Mouse (Mus musculus) megakaryocyte, embryonic 14.5 days (primary cell): ENCODE results near the gene St5. TPM values are rescaled to one million over a fixed set of nuclear protein-coding genes. Genes with fewer than 3 reads are reported as not detected.

ENCODE experiments used
- H3K27me3 ChIP-seq: replicated peaks from 2 replicates; pipeline ENCODE3; 2012; ENCODE audit warnings: inconsistent platforms
- H3K36me3 ChIP-seq: replicated peaks from 2 replicates; pipeline ENCODE3; 2012; ENCODE audit warnings: low read length, inconsistent platforms, mixed read lengths
- H3K4me1 ChIP-seq: 2 replicates; pipeline ENCODE4 v1.6.1; 2012; ENCODE audit warnings: inconsistent platforms
- H3K4me3 ChIP-seq: replicated peaks from 2 replicates; pipeline ENCODE3; 2012; ENCODE audit warnings: moderate library complexity, mild to moderate bottlenecking, inconsistent platforms
- H3K9me3 ChIP-seq: 2 replicates; pipeline ENCODE4 v1.6.1; 2012; ENCODE audit warnings: inconsistent platforms
- FLI1 ChIP-seq: IDR thresholded peaks from 2 replicates; pipeline ENCODE4 v1.6.1; 2012; ENCODE audit warnings: low read length, inconsistent platforms, mixed read lengths
- GATA1 ChIP-seq: IDR thresholded peaks from 3 replicates; pipeline ENCODE4 v1.6.1; 2012; ENCODE audit warnings: mixed read lengths, low read length, inconsistent platforms, borderline replicate concordance
- polyA plus RNA-seq: library from polyadenylated mRNA; stranded (reverse); fragments of >175 nt; gene quantifications from 2 replicates; pipeline ENCODE4 v1.2.3, GENCODE M21; 2012; ENCODE audit warnings: low replicate concordance; ENCODE audit not compliant: insufficient read depth

Gene St5
- polyA plus RNA-seq, 1 experiment: 1.1 TPM

DNA sequence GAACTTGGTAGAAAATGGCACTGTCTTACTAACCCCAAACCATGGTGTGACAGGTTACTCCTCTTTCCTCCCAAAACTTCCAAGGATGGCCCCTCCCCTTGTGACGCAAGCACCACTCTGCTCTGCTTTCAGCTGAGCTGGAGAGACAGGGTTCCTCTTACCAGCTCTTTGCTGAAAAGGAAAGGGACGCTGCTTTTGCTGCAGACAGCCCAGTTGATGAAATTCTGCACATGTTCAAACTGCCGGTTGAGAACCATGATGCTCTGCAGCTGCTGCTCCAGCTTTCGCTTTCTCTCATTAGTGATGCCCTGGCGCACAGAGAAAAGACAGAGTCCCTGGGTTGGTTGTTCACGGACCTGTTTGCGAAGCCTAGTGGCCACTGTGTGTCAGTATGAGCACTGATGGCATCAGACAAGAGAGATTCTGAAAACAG is 222.6 kb downstream of the St5 start:
- H3K4me3 ChIP-seq: no peak overlapping the region
- TF ChIP-seq GATA1: no peak
- TF ChIP-seq FLI1: no peak

DNA sequence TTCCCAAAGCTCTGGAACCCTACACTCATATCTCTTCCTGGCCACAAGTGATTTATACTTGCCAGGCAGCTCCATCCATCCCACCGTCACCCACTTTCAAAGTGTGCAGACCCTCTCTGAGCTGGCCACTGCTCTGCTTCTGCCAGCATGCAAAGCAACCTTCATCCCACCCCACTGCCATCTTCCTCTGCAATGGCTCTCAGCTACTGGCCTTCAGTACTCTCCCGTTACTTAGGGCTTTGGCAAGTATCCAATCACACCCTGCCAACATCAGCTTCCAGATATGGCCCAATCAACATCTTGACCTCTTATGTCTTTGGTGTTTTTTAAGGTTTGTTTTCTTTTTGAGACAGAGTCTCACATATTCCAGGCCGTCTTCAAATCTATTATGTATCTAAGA is 225.5 kb downstream of the St5 start:
- Histone ChIP-seq H3K9me3 (no peaks in the 10 kb centered on the region), H3K4me1 (no peaks in the 10 kb centered on the region), H3K4me3 (no peak overlapping the region), H3K27me3 (peaks cover 13% of the 10 kb centered on the region), H3K36me3 (no peaks in the 10 kb centered on the region)
- no peak for TF ChIP-seq FLI1
- TF ChIP-seq GATA1: no peak

More for the DNA sequence above, 222.6 kb downstream of the St5 start:
- H3K27me3 ChIP-seq: peaks cover 23% of the 10 kb centered on the region
- no peaks in the 10 kb centered on the region for H3K36me3 ChIP-seq
- H3K9me3 ChIP-seq: no peaks in the 10 kb centered on the region
- no peaks in the 10 kb centered on the region; the same call in 1 of the 2 replicates for H3K4me1 ChIP-seq

Other genes with a start within 250 kb of the St5 start
- gene Trim66, start 195.5 kb downstream of the St5 start, polyA plus RNA-seq: not detected in 2 replicates
- gene Rpl27a, start 184.5 kb downstream of the St5 start, polyA plus RNA-seq: 2,127 and 9,018 TPM in 2 replicates
- 4.2 and 38.3 TPM in 2 replicates for gene Akip1, start 85 bp upstream of the St5 start, polyA plus RNA-seq
- 3.4 TPM in 1 of 2 replicates, not detected in the other for gene BC051019, start 20.2 kb upstream of the St5 start, polyA plus RNA-seq
- 1.1 TPM in 1 of 2 replicates, not detected in the other for gene Ascl3, start 28.1 kb upstream of the St5 start, polyA plus RNA-seq
- 2.3 and 12.5 TPM in 2 replicates for gene Tmem9b, start 49.3 kb upstream of the St5 start, polyA plus RNA-seq
- gene Nrip3, start 78.4 kb upstream of the St5 start, polyA plus RNA-seq: 0.69 TPM in 1 of 2 replicates, not detected in the other
- not detected in 2 replicates for gene Scube2, start 162.1 kb upstream of the St5 start, polyA plus RNA-seq